Mouse (Mus musculus) right cerebral cortex, postnatal 4 days (tissue): ENCODE measurements around the gene Casc3.

Experiments used
- DNase-seq: peaks from one replicate; pipeline ENCODE4 v3.0.0-alpha.2; 2022

The Casc3 gene

GRCm38 (mm10) chr11:98804605-98805004, at the start of gene Casc3:
Gene Casc3, plus strand, starts transcription at chr11:98804905.
- DNase-seq = no peak

GRCm38 (mm10) chr11:98755726-98756380, 48.9 kb upstream of the Casc3 start:
- no peak for DNase-seq

- no peak for DNase-seq
Measured at GRCm38 (mm10) chr11:98756711-98757110, 48.0 kb upstream of the Casc3 start.

GRCm38 (mm10) chr11:98761939-98762338, 42.8 kb upstream of the Casc3 start:
- no peak for DNase-seq

- DNase-seq = no peak
Measured at GRCm38 (mm10) chr11:98762756-98763501, 41.8 kb upstream of the Casc3 start.

- DNase-seq = no peak
Measured at GRCm38 (mm10) chr11:98763502-98763861, 41.2 kb upstream of the Casc3 start.

GRCm38 (mm10) chr11:98764091-98764490, 40.6 kb upstream of the Casc3 start:
- no peak for DNase-seq

GRCm38 (mm10) chr11:98764746-98765145, 40.0 kb upstream of the Casc3 start:
- no peak for DNase-seq

- DNase-seq = no peak
Measured at GRCm38 (mm10) chr11:98765421-98766309, 39.0 kb upstream of the Casc3 start.

GRCm38 (mm10) chr11:98766346-98766745, 38.4 kb upstream of the Casc3 start:
- DNase-seq = no peak

- no peak for DNase-seq
Measured at GRCm38 (mm10) chr11:98766816-98767215, 37.9 kb upstream of the Casc3 start.

- DNase-seq = no peak
Measured at GRCm38 (mm10) chr11:98767276-98767675, 37.4 kb upstream of the Casc3 start.

GRCm38 (mm10) chr11:98767713-98768112, 37.0 kb upstream of the Casc3 start:
- DNase-seq = no peak

GRCm38 (mm10) chr11:98768127-98769006, 36.3 kb upstream of the Casc3 start:
- no peak for DNase-seq

- no peak for DNase-seq
Measured at GRCm38 (mm10) chr11:98769007-98769954, 35.4 kb upstream of the Casc3 start.

GRCm38 (mm10) chr11:98770096-98770975, 34.4 kb upstream of the Casc3 start:
- DNase-seq = no peak

- DNase-seq = no peak
Measured at GRCm38 (mm10) chr11:98771131-98771530, 33.6 kb upstream of the Casc3 start.

GRCm38 (mm10) chr11:98771844-98772525, 32.7 kb upstream of the Casc3 start:
- peak; percentile 40 for DNase-seq

GRCm38 (mm10) chr11:98772667-98773171, 32.0 kb upstream of the Casc3 start:
- DNase-seq = peak; percentile 27
